Mouse (Mus musculus): ENCODE results near the gene Fmn2. TPM values are rescaled to one million over a fixed set of nuclear protein-coding genes. Genes with fewer than 3 reads are reported as not detected.

The Fmn2 gene
- total RNA-seq (2021) = 1 to 10 TPM; 2.4 to 2.5 TPM
- long read RNA-seq, experiment 1, partial matches to known transcripts = 1 of 1 reads
- long read RNA-seq, experiment 1, other reads (novel, unspliced or antisense) = 0 of 1 reads
- long read RNA-seq, experiment 2 = 0 reads

- peak; percentile 70 for DNase-seq
These were observed at the start of gene Fmn2 for GRCm38 (mm10) chr1:174501661-174502030. Gene Fmn2, plus strand, starts transcription at chr1:174501825.

GRCm38 (mm10) chr1:174455100-174455499 is 46.5 kb upstream of the Fmn2 start:
- no peak for DNase-seq

GRCm38 (mm10) chr1:174465385-174465784 is 36.2 kb upstream of the Fmn2 start:
- no peak for DNase-seq

DNA sequence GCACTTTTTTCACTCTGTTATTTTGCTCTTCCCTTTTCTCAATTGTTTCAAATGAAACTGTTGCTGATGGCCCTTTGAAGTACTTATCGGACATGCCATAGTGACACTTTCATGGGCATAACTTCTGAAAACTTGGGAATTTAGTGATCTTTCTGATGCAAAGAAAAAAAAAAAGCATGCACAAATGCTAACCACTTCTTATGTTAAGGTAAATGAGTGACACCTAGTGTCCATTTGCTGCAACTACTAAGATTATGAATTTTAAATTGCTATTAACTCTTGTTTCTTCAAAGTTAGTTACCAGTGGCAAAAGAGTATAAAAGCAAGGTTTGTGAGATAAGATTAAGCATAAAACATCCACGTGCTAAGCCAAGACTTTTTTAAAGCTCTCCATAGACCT is 35.4 kb upstream of the Fmn2 start:
- DNase-seq = no peak

DNA sequence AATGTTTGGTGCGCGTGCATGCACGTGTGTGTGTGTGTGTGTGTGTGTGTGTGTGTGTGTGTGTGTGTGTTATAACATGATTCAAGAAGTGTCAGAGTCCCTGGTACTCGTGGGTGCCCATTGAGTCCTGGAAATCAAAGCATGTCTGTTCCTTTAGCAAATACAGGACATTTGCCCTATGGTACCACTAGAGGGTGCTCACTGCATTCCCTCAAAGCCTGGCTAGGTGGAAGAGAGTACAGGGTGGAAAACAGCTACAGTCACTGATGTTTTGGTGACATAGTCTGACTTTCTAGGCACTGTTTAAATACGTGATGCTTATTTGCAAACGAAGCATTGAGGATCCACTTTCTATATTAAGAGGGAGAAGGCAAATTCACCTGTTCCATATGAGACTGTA is 31.9 kb upstream of the Fmn2 start:
- peak; percentile 50 for DNase-seq

DNA sequence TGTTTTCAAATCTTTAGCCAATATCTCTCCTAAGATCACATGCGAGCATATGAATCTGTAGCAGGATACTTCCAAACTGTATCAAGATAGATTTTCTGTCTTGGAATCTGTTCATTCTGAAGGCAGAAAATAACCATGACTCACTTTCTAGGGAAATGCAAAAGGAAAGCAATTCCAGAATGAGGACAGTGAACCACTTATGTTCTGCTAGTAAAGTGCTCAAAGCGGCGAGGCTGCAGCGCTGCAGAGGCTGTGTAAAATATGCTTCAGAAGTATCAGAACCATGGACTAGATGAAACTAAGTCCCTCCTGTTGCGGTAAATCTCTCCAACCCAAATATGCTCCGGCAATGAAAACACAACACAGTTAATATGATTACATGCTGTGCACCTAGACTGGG is 19.1 kb upstream of the Fmn2 start:
- no peak for DNase-seq

DNA sequence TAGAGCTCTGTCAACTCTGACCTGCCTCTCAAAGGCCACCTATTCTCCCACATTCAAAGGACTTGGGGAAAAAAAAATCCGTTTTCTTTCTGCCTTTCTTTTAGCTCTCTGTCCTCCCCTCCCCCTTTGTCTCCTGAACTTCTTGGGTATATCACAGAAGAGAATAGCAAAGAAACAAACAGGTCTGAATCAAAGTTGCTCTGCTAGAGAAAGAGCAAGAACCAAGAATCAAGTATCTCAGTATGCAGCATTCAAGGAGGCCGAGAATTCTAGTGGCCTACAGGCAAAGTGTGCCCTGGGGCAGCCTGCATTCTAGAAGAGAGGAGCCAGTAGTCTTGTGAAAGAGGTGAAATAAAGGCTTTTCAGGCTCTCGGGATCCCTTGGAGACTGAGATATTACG is 1.6 kb upstream of the Fmn2 start:
- peak; percentile 2 for DNase-seq

DNA sequence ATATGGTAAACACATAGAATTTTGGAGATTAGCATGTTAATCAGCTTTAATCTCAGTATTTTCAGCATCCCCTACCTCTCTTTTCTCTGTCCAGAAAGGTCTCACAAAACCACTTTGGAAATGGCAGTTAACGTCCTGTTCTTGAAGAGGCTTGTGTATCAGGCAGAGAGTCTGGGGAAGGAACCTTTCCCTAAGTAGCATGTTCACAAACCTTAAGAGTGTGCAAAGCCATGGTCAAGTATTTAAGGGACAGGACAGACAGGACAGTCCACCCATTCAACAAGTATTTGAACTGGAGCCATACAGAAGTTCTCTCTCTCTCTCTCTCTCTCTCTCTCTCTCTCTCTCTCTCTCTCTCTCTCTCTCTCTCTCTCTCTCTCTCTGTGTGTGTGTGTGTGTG is 614 bp upstream of the Fmn2 start:
- no peak for DNase-seq

DNA sequence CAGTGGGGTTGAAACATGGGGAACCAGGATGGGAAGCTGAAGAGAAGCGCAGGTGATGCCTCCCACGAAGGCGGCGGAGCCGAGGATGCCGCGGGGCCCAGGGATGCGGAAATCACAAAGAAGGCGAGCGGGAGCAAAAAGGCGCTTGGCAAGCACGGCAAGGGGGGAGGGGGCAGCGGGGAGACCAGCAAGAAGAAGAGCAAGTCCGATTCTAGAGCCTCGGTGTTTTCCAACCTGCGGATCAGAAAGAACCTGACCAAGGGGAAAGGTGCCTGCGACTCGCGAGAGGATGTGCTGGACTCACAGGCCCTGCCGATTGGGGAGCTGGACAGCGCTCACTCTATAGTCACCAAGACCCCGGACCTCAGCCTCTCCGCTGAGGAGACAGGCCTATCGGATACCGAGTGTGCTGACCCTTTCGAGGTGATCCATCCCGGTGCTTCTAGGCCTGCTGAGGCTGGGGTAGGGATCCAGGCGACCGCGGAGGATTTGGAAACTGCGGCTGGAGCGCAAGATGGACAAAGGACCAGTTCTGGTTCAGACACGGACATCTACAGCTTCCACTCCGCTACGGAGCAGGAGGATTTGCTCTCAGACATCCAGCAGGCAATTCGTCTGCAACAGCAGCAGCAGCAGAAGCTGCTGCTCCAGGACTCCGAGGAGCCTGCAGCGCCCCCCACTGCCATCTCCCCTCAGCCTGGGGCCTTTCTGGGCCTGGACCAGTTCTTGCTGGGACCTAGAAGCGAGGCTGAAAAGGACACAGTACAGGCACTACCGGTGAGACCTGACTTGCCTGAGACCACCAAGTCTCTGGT is 613 bp downstream of the Fmn2 start:
- DNase-seq = peak; percentile 15

GRCm38 (mm10) chr1:174502846-174503745 is 1.5 kb downstream of the Fmn2 start:
- DNase-seq = peak; percentile 14

DNA sequence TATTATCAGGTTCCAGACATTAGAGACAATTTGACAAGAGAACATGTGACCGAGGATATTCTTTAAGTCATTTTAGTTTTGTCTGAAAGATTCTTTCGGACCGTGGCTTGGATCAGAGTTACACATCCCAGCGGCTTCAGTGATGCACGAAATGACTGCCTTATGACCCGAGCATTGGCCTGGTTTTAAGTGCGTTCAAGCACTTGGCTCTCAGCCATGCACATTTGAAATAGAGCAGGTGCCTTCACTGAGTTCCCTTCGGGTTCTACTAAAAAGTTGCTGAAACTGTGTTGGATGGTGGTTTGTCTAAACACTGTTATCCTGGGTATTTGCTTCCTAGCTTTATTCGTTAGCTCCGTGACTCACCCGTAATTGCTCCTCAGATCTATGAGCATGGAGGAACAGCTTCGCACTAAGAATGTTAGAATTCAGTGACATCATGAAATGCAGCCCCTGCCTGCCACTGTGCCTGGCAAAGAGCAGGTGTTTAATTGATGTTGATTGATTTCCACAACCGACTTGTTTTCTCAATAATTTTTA is 7.0 kb downstream of the Fmn2 start:
- no peak for DNase-seq

DNA sequence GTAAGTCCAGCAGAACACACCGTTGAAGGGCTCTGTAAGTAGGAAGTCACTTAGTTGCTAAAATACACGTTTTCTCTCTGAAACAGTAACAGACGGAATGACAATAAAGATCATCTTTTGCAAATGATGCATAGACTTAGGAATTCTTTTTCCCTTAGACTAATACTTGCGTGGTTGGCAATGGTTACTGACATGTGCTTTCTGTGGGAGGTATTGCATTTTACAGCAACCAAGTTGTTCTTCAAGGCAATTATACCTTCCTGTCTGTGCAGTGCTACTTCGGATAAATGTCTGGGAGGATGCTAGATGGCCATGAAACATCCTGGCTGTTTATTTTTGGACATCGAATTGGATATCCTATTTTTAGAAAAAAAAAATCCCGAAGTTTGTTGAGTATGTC is 11.8 kb downstream of the Fmn2 start:
- DNase-seq = no peak

DNA sequence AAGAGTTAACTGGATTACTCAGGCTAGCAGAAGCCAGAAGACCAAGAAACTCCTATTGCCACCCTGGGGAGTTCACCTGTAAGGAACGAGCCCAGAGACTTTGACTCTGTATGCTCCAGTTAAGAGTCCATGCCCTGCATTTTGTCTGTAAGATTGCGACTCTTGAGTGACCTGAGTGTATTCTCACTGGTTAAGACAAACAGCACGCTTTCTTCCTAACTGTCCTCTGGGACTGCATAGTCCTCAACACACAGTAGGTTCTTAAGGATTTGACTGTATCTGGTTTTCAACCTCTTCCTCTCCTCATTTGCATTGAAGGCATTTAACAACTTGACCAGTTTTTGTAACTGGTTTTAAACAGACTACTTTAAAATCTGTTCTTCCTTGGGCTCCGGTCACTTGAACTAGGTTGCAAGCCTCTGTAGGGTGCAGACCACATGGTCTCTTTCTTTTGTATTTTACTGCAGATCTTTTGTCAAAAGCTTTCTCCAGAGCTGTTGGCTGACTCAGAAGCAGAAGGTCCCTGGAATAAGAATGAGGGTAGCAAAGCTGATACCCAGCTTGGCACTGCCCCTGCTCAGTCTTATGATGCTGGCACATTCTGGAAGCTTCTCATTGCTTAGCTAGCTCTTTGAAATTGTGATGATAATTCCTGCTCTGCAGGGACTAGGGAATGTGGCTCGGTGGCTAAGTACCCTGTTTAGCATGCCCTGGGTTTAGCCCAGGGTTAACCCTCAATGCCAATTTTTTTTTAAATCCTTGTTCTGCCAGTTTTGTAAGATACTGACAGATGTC is 20.5 kb downstream of the Fmn2 start:
- DNase-seq = no peak

DNA sequence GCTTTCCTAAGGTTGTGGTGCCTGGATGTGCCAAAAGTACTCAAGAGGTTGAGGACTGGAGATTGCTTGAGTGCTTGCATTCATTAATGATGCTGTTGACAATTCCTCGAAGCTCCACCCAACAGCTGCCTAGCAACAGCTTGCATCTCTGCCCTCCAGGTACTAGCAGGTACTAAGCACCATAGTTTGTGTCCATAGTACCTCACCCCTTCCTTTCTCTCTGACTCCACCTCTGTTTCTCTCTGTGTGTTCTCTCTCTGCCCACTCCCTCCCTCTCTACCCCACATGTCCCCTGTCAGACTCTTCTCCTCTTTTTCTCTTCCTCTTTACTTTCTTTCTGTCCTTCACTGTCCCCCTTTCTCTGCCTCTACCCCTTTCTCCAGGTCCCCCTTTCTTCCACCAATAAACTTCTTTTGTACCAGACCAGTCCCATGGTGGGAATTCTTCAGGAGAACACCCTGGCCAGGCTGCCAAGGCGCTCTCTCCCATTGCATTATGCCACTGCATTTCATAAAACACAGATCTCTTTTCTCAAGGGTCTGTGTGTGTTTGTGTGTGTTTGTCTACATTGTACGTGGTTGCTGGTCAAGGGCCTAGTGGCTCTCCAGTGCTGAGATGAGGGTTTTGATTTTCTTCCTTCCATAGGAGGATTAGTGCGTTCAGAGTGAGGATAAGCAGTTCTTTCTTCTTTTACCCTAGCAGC is 21.3 kb downstream of the Fmn2 start:
- DNase-seq = no peak

DNA sequence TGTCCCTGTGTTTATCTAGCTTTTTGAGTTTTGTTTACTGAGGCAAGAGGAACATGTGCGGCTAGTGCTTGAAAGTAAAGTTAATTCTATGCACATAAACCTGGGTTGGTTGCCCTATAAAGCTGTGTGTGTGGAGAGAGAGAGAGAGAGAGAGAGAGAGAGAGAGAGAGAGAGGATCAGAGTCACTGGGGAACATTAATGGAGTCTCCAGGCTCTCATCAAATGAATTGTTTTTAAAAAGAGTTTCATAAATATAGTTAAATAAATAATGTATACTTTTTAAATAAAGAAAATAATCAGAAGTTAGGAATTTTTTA is 21.8 kb downstream of the Fmn2 start:
- no peak for DNase-seq

DNA sequence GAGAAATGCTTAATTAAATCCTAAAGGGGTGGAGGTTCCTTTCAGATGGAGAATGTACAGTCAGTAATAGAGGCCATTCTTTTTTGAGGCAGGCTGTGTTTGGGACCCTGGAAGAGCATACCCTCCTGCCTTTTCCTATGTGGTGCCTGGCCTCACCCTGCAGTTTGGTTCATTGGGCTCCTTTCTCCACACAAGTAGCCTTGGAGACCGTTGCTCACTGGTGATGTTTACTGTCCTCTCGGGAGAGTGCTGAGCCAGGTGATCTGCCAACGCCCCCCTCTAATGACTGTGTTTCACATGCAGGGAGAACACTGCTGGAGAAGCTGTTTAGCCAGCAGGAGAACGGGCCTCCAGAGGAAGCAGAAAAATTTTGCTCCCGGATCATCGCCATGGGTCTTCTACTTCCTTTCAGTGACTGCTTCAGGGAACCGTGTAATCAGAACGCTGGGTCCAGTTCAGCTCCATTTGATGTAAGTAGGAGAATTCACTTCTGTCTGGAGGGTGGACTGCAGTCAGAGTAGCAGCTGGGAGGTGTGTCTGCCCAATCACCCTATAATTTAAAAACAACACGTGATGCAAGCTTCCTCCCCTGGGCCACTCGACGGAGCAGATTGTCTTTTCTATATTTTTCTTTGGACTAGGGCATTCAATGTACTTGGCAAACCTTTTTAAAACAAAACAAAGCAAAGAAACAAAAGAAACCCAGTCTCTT is 35.3 kb downstream of the Fmn2 start:
- no peak for DNase-seq

DNA sequence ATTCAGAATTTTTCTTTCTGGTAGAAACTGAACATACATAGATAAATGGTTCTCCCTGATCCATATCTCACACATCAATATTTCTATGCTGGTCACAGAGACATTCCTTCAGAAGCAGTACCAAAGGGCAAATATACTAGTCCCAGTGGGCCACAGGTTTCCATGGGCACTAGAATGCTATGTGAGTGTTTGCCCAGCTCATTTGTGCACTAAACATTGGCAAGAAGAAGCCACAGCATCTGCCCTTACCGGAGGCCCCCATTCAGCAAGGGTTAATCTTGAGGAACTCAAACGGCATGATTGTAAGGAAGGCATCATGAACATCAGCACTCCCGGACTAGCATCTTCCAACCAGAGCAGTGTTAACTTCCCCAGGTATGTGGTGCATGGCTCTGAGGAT is 35.9 kb downstream of the Fmn2 start:
- DNase-seq = no peak

GRCm38 (mm10) chr1:174548291-174548690 is 46.7 kb downstream of the Fmn2 start:
- DNase-seq = no peak

- peak; percentile 74 for DNase-seq
These were observed 51.8 kb downstream of the Fmn2 start for GRCm38 (mm10) chr1:174553272-174554007.

GRCm38 (mm10) chr1:174555412-174555811 is 53.8 kb downstream of the Fmn2 start:
- no peak for DNase-seq
